Mouse (Mus musculus) kidney, postnatal 4 days (tissue): ENCODE data around the gene Hectd4.
A peak's percentile ranks its signal among the peaks of the same experiment; 100 is the strongest.

Experiments used
- DNase-seq, 2 experiments: peaks; one replicate each; pipeline ENCODE4 v3.0.0; 2021; ENCODE audit warnings: mixed read lengths in 2 of 2

Hectd4 gene

DNA sequence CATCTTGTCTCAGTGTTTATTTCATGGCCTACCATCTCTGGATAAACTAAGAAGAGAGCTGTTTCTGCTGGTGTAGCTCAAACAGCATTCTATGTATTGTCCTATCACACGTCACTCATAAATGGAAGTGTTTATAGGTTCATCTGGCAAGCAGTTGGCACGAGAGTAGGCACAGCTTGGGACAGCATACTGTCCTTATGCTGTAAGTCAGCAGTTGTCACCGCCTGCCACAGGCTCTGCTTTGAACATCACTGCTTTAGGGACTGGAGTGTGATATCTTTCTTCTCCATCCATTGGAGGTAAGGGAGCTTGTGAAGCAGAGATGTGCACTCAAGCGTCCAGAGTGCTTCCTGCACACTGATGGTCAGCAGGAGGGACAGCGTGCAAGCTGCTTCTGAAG is 19.8 kb downstream of the Hectd4 start:
- DNase-seq: no peak

DNA sequence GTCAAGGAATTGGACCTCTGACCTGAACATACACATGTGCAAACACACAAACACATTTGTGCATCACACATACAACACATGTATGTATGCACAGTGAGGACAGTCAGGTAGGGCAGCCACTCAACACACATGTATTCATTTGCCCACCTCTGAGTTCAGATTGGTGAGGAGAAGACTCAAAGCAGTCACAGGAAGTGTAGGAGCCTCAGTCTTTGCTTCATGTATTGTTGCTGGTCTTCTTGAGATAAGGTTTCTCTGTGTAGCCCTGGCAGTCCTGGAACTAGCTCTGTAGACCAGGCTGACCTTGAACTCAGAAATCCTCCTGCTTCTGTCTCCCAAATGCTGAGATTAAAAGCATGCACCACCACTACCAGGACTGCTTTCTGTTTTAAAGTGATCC is 21.2 kb downstream of the Hectd4 start:
- no peak for DNase-seq

DNA sequence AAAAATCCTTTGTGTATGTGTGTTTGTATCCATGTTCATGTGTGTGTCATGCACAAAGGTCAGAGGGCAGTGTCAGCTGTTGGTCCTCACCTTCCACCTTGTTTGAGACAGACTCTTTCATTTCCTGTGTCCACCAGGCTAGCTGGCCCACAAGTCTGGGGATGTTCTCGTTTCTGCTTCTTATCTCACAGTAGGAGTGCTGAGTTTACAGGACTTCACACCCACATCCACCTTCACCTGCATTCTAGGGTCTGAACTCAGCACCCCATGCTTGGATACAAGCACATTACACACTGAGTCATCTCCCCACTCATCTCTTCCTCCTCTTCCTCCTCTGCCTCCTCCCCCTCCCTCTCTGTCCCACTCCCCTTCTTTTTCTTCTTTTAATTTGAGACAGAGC is 22.2 kb downstream of the Hectd4 start:
- DNase-seq: no peak

- DNase-seq: no peak
Observed at GRCm38 (mm10) chr5:121242701-121243100, 22.7 kb downstream of the Hectd4 start.

- no peak for DNase-seq
Observed at GRCm38 (mm10) chr5:121243676-121244364, 23.8 kb downstream of the Hectd4 start.

DNA sequence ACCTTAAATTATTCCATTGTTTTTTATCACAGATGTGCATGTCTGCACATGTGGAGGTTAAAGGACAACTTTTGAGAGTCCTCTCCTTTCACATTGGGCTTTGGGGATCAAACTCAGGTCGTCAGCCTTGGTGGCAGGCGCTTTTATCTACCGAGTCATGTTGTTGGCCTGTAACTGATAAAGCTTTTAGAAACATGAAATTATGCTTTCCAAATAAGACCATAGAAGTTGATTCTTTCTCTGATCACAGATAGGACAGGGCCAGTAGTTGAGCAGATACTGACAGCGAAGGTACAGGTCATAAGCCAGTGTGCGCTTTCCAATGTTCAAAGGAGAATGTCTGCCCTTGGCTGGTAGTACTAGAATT is 24.3 kb downstream of the Hectd4 start:
- no peak for DNase-seq

GRCm38 (mm10) chr5:121245201-121245600 is 25.2 kb downstream of the Hectd4 start:
- DNase-seq: no peak

GRCm38 (mm10) chr5:121248766-121249394 is 28.9 kb downstream of the Hectd4 start:
- no peak for DNase-seq

GRCm38 (mm10) chr5:121249693-121250092 is 29.7 kb downstream of the Hectd4 start:
- DNase-seq: no peak

DNA sequence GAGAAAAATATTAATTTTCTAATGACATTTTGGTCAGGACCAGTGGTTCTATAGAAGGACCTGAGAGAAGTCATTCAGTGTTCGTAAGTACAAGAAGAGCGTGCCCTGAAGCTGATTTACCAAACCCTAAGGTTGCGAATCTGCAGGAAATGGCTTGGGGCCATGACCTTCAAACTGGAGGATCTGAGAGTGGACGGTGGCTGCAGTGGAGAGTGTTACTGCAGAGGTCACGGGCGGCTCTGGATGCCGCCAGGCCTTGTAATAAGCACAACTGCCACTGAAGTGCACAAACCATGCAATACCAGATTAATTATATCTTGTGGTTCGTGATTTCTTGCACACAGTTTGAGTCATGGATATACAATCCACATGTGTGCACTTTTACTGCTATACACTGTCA is 31.8 kb downstream of the Hectd4 start:
- DNase-seq: peak in 1 of 2 experiments; percentile 9

GRCm38 (mm10) chr5:121253816-121254497 is 33.9 kb downstream of the Hectd4 start:
- no peak for DNase-seq

GRCm38 (mm10) chr5:121254977-121255376 is 35.0 kb downstream of the Hectd4 start:
- no peak for DNase-seq

DNA sequence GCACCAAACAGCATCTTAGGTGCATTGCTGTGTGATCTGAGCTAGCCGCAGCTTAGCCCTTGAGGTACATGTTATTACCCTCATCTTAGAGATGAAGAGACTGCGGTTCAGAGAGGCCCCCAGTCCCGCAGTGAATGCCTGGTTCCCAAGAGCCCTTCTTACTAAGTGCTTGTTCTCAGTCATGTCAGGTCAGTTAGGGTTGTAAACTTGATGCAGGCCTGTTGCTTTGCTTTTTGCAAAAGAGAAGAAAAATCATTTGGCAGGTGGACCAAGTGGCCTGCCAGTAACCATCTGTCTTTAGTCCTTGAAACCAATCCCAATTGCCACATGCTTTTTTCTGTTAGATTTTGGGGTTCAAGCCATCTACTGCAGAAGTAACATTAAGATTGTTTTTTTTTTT is 41.8 kb downstream of the Hectd4 start:
- no peak for DNase-seq

GRCm38 (mm10) chr5:121262415-121262814 is 42.4 kb downstream of the Hectd4 start:
- no peak for DNase-seq

- DNase-seq: no peak
Observed at GRCm38 (mm10) chr5:121264593-121264992, 44.6 kb downstream of the Hectd4 start.

DNA sequence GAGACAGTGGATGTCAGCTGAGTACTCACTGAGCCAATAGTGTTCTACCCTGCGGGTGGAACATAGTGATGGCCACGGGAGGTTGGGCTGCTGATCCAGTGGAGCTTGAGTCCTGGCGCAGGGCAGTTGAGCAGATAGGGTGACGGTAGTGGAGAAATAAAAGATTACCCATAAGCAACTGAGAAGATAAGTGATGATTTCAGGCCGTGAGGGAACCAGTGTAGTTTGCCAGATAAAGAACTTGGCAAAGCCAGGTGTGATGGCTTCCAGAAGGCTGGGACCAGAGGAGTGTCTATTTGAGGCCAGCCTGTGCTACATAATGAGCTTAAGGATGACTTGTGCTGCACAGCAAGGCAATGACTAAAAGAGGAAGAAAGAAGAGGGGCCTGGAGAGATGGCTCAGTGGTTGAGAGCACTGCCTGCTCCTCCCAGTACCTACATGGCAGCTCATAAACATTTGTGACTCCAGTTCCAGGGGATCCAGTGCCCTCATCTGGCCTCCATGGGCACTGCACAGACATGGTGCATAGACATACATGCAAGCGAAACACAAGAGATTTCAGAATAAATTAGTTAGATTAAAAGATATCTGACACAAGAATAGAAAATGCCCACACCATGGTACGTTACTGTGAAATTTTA is 46.8 kb downstream of the Hectd4 start:
- peak; percentile 66 to 72 for DNase-seq

DNA sequence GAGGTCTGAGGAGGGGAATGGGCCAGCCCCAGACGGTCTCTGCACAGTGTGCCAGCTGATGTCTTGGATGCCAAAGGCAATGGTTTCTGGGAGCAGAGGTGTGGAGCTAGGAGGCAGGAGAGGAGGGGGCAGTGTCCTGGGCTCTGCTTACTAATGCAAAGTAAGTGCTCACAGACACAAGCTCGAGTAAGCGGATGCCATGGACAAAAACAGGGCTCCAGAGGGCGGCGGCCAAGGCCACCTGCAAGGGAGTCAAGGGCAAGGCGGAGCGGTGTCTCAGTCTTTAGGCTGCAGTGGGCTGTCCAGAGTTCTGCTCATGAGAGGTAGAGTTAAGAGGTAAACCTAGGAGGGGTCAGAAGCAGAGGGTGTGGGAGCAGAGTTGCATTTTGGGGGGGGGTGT is 51.0 kb downstream of the Hectd4 start:
- no peak for DNase-seq

GRCm38 (mm10) chr5:121276808-121277207 is 56.8 kb downstream of the Hectd4 start:
- no peak for DNase-seq

DNA sequence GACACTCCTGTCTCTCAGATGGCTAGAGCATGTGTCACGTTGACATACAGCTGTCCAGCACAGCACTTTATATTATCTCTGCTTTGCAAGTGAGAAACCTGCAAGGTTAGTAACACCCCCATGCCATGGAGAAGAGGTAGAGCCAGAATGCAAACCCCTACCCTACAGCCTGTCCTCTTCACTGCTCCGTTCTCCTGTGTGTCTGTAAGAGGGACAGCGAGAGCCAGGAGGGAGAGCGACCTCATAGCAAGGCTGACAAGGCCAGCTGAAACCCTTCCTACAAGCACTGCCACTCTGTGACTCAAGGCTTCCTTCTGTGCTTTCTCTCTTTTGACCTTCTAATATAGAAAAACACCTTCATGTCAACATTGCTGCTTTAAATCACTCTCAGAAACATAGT is 60.4 kb downstream of the Hectd4 start:
- DNase-seq: no peak

GRCm38 (mm10) chr5:121283051-121283450 is 63.0 kb downstream of the Hectd4 start:
- DNase-seq: no peak

DNA sequence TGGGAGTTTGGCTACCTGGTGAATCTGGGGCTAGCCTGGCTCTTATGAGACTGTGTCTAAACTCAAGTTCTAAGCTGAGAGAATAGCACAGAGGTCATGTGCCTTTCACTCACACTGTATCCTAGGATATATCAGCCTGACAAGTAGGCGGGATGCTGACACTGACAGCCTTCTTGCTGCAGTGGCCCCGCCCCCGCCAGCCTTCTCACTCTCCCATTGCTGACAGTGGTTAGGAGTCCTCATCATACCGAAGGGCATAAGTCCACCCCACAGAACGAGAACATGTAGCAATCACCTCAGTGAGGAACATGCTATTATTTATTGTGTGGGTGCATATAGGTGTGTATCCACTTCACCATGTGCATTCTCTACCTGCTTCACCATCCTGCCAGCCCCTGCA is 64.8 kb downstream of the Hectd4 start:
- peak; percentile 17 to 39 for DNase-seq

DNA sequence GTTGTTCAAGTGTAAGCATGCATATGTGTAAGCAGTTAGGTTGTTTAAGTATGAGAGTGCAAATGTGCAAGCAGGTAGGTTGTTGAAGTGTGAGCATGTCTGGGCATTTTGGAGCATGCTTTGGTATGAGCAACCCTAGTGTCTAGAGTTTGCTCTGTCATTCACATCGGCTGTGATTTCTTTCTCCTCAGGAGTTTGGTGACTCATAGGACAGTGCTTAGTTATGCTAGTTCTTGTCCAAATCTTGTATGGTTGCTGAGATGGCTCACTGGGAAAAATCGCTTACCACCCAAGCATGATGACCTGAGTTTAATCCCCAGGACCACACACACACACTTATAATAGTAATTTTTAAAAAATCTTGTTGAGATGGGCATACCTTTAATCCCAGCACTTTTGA is 67.2 kb downstream of the Hectd4 start:
- no peak for DNase-seq

DNA sequence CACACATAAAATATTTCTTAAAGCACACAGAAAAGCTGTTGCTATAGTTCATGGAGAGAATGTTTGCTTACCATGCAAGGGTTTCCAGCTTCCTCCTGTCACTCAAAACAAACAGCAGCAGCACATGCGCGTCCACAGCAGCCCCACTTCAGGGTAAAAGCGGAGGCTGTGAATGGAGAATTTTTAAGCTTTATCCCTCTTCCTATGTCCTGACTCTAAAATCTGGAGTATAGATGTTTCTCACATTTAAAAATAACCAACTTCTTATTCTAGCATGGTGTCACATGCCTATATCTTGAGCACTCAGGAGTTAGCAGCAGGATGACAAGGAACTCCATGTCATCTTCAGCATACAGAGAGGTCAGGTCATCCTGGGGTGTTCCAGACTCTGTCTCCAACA is 70.3 kb downstream of the Hectd4 start:
- no peak for DNase-seq
